Mouse (Mus musculus): ENCODE results near the gene Olfr638. TPM values are rescaled to one million over a fixed set of nuclear protein-coding genes. Genes with fewer than 3 reads are reported as not detected.

Gene Olfr638
- polyA plus RNA-seq, 1 experiment from 2014 or later, result not detected

Other genes with a start within 250 kb of the Olfr638 start
- not detected in 2 replicates for gene Olfr630, start 241.4 kb upstream of the Olfr638 start, polyA plus RNA-seq (2015; fragmentation: Nextera tagmentation; extraction: Ambion mirVana)
- not detected in 2 replicates for gene Olfr69, start 227.2 kb upstream of the Olfr638 start, polyA plus RNA-seq (2015; fragmentation: Nextera tagmentation; extraction: Ambion mirVana)
- gene Olfr68, start 219.0 kb upstream of the Olfr638 start, polyA plus RNA-seq (2015; fragmentation: Nextera tagmentation; extraction: Ambion mirVana), result not detected in 2 replicates
- not detected in 2 replicates for gene Olfr67, start 206.9 kb upstream of the Olfr638 start, polyA plus RNA-seq (2015; fragmentation: Nextera tagmentation; extraction: Ambion mirVana)
- 2,721 and 2,775 TPM in 2 replicates for gene Hbb-bt, start 184.8 kb upstream of the Olfr638 start, polyA plus RNA-seq (2015; fragmentation: Nextera tagmentation; extraction: Ambion mirVana)
- 7,434 and 7,479 TPM in 2 replicates for gene Hbb-bs, start 170.7 kb upstream of the Olfr638 start, polyA plus RNA-seq (2015; fragmentation: Nextera tagmentation; extraction: Ambion mirVana)
- gene Hbb-bh2, start 158.2 kb upstream of the Olfr638 start, polyA plus RNA-seq (2015; fragmentation: Nextera tagmentation; extraction: Ambion mirVana), result not detected in 2 replicates
- gene Hbb-bh1, start 155.6 kb upstream of the Olfr638 start, polyA plus RNA-seq (2015; fragmentation: Nextera tagmentation; extraction: Ambion mirVana), result 2.0 and 2.2 TPM in 2 replicates
- 165 and 266 TPM in 2 replicates for gene Hbb-y, start 145.5 kb upstream of the Olfr638 start, polyA plus RNA-seq (2015; fragmentation: Nextera tagmentation; extraction: Ambion mirVana)
- gene Olfr66, start 112.5 kb upstream of the Olfr638 start, polyA plus RNA-seq (2015; fragmentation: Nextera tagmentation; extraction: Ambion mirVana), result not detected in 2 replicates
- gene Olfr64, start 104.3 kb upstream of the Olfr638 start, polyA plus RNA-seq (2015; fragmentation: Nextera tagmentation; extraction: Ambion mirVana), result not detected in 2 replicates
- gene Olfr65, start 95.3 kb upstream of the Olfr638 start, polyA plus RNA-seq (2015; fragmentation: Nextera tagmentation; extraction: Ambion mirVana), result not detected in 2 replicates
- gene Olfr631, start 69.9 kb upstream of the Olfr638 start, polyA plus RNA-seq (2015; fragmentation: Nextera tagmentation; extraction: Ambion mirVana), result not detected in 2 replicates
- not detected in 2 replicates for gene Olfr632, start 64.4 kb upstream of the Olfr638 start, polyA plus RNA-seq (2015; fragmentation: Nextera tagmentation; extraction: Ambion mirVana)
- gene Olfr633, start 54.3 kb upstream of the Olfr638 start, polyA plus RNA-seq (2015; fragmentation: Nextera tagmentation; extraction: Ambion mirVana), result not detected in 2 replicates
- gene Olfr635, start 27.6 kb upstream of the Olfr638 start, polyA plus RNA-seq (2015; fragmentation: Nextera tagmentation; extraction: Ambion mirVana), result 0.01 TPM in 1 of 2 replicates, not detected in the other
- not detected in 2 replicates for gene Olfr639, start 18.6 kb downstream of the Olfr638 start, polyA plus RNA-seq (2015; fragmentation: Nextera tagmentation; extraction: Ambion mirVana)
- gene Olfr640, start 26.8 kb downstream of the Olfr638 start, polyA plus RNA-seq (2015; fragmentation: Nextera tagmentation; extraction: Ambion mirVana), result not detected in 2 replicates
- not detected in 2 replicates for gene Olfr641, start 36.7 kb downstream of the Olfr638 start, polyA plus RNA-seq (2015; fragmentation: Nextera tagmentation; extraction: Ambion mirVana)
- not detected in 2 replicates for gene Olfr642, start 53.9 kb downstream of the Olfr638 start, polyA plus RNA-seq (2015; fragmentation: Nextera tagmentation; extraction: Ambion mirVana)
- not detected in 2 replicates for gene 4930516K23Rik, start 62.7 kb downstream of the Olfr638 start, polyA plus RNA-seq (2015; fragmentation: Nextera tagmentation; extraction: Ambion mirVana)
- gene Olfr644, start 73.1 kb downstream of the Olfr638 start, polyA plus RNA-seq (2015; fragmentation: Nextera tagmentation; extraction: Ambion mirVana), result not detected in 2 replicates
- gene Olfr645, start 86.7 kb downstream of the Olfr638 start, polyA plus RNA-seq (2015; fragmentation: Nextera tagmentation; extraction: Ambion mirVana), result not detected in 2 replicates
- not detected in 2 replicates for gene Olfr646, start 106.1 kb downstream of the Olfr638 start, polyA plus RNA-seq (2015; fragmentation: Nextera tagmentation; extraction: Ambion mirVana)
- not detected in 2 replicates for gene Ubqln5, start 131.1 kb downstream of the Olfr638 start, polyA plus RNA-seq (2015; fragmentation: Nextera tagmentation; extraction: Ambion mirVana)
- not detected in 2 replicates for gene Olfr643, start 138.7 kb downstream of the Olfr638 start, polyA plus RNA-seq (2015; fragmentation: Nextera tagmentation; extraction: Ambion mirVana)
- not detected in 2 replicates for gene Ubqln3, start 144.5 kb downstream of the Olfr638 start, polyA plus RNA-seq (2015; fragmentation: Nextera tagmentation; extraction: Ambion mirVana)
- not detected in 2 replicates for gene Ubqlnl, start 151.8 kb downstream of the Olfr638 start, polyA plus RNA-seq (2015; fragmentation: Nextera tagmentation; extraction: Ambion mirVana)
- not detected in 2 replicates for gene Olfm5, start 166.1 kb downstream of the Olfr638 start, polyA plus RNA-seq (2015; fragmentation: Nextera tagmentation; extraction: Ambion mirVana)
- gene Olfr648, start 184.6 kb downstream of the Olfr638 start, polyA plus RNA-seq (2015; fragmentation: Nextera tagmentation; extraction: Ambion mirVana), result 0.14 and 0.21 TPM in 2 replicates
- gene Olfr649, start 197.2 kb downstream of the Olfr638 start, polyA plus RNA-seq (2015; fragmentation: Nextera tagmentation; extraction: Ambion mirVana), result not detected in 2 replicates
- gene Trim6, start 220.0 kb downstream of the Olfr638 start, polyA plus RNA-seq (2015; fragmentation: Nextera tagmentation; extraction: Ambion mirVana), result 0.98 and 1.2 TPM in 2 replicates
- gene Trim34a, start 245.7 kb downstream of the Olfr638 start, polyA plus RNA-seq (2015; fragmentation: Nextera tagmentation; extraction: Ambion mirVana), result 1.6 and 2.2 TPM in 2 replicates